Mouse (Mus musculus) CD4-positive, CD25-positive, alpha-beta regulatory T cell, adult 4 months (primary cell): ENCODE results near the gene Slc4a2. TPM values are rescaled to one million over a fixed set of nuclear protein-coding genes. Genes with fewer than 3 reads are reported as not detected.
A peak's percentile ranks its signal among the peaks of the same experiment; 100 is the strongest.

Source experiments
- ATAC-seq: one replicate; pipeline ENCODE4 v1.8.0; 2017
- polyA plus RNA-seq, 2 experiments: library from polyadenylated mRNA; unstranded; fragments of 100-300 nt; shearing (Covaris generic); gene quantifications; one replicate each; pipeline ENCODE4 v1.2.1; 2017

Gene Slc4a2
- polyA plus RNA-seq, result 10 to 100 TPM; 13.5 to 22.6 TPM

- ATAC-seq, result peak; percentile 92
Measured at GRCm38 (mm10) chr5:24423129-24424003, at the start of gene Slc4a2, which contains the start of gene Cdk5. Slc4a2 (plus strand) TSS chr5:24423837. Cdk5 (minus strand) TSS chr5:24423530.

- ATAC-seq, result no peak
Measured at GRCm38 (mm10) chr5:24374216-24374615, 49.4 kb upstream of the Slc4a2 start.

GRCm38 (mm10) chr5:24374666-24375328 lies 48.8 kb upstream of the Slc4a2 start:
- ATAC-seq, result no peak

- ATAC-seq, result no peak
Measured at GRCm38 (mm10) chr5:24378700-24379099, 44.9 kb upstream of the Slc4a2 start.

- no peak for ATAC-seq
Measured at GRCm38 (mm10) chr5:24379501-24379900, 44.1 kb upstream of the Slc4a2 start.

GRCm38 (mm10) chr5:24380499-24380898 lies 43.1 kb upstream of the Slc4a2 start:
- ATAC-seq, result no peak

GRCm38 (mm10) chr5:24381486-24381885 lies 42.2 kb upstream of the Slc4a2 start:
- ATAC-seq, result no peak

GRCm38 (mm10) chr5:24381988-24382387 lies 41.6 kb upstream of the Slc4a2 start:
- ATAC-seq, result no peak

- peak; percentile 85 for ATAC-seq
Measured at GRCm38 (mm10) chr5:24383026-24383859, 40.4 kb upstream of the Slc4a2 start.

- peak; percentile 43 for ATAC-seq
Measured at GRCm38 (mm10) chr5:24384407-24384806, 39.2 kb upstream of the Slc4a2 start.

- no peak for ATAC-seq
Measured at GRCm38 (mm10) chr5:24385374-24385773, 38.3 kb upstream of the Slc4a2 start.

- ATAC-seq, result no peak
Measured at GRCm38 (mm10) chr5:24385887-24386550, 37.6 kb upstream of the Slc4a2 start.

GRCm38 (mm10) chr5:24387264-24388241 lies 36.1 kb upstream of the Slc4a2 start:
- ATAC-seq, result peak; percentile 19

- ATAC-seq, result no peak
Measured at GRCm38 (mm10) chr5:24388246-24388915, 35.3 kb upstream of the Slc4a2 start.

GRCm38 (mm10) chr5:24389011-24389657 lies 34.5 kb upstream of the Slc4a2 start:
- peak; percentile 41 for ATAC-seq

- no peak for ATAC-seq
Measured at GRCm38 (mm10) chr5:24389658-24390020, 34.0 kb upstream of the Slc4a2 start.

- no peak for ATAC-seq
Measured at GRCm38 (mm10) chr5:24391864-24392263, 31.8 kb upstream of the Slc4a2 start, which contains the start of gene Atg9b. Atg9b (minus strand) TSS chr5:24392143.

GRCm38 (mm10) chr5:24392724-24393123 lies 30.9 kb upstream of the Slc4a2 start:
- ATAC-seq, result no peak

- ATAC-seq, result peak; percentile 58
Measured at GRCm38 (mm10) chr5:24393392-24393997, 30.1 kb upstream of the Slc4a2 start, which contains the start of gene Abcb8. Abcb8 (plus strand) TSS chr5:24393663.
